Mouse (Mus musculus) limb, embryonic 13.5 days (tissue): Measurements from ENCODE around the gene Capn15. TPM values are rescaled to one million over a fixed set of nuclear protein-coding genes. Genes with fewer than 3 reads are reported as not detected.
A peak's percentile ranks its signal among the peaks of the same experiment; 100 is the strongest.

Source experiments
- ATAC-seq: fragments of 200-750 bp; cut with Nextera tagmentation; 2 replicates; pipeline ENCODE4 v1.8.0; 2017; ENCODE audit warnings: low read depth, moderate number of reproducible peaks, moderate TSS enrichment; ENCODE audit not compliant: low FRiP score
- H3K27ac ChIP-seq: fragments of 300-500 bp; sonication (generic); 2 replicates; pipeline ENCODE4 v1.5.1; 2015; ENCODE audit warnings: inconsistent platforms, mild to moderate bottlenecking, moderate library complexity
- H3K27me3 ChIP-seq: fragments of 300-500 bp; sonication (generic); 2 replicates; pipeline ENCODE4 v1.6.1; 2015; ENCODE audit warnings: mild to moderate bottlenecking, inconsistent platforms
- H3K36me3 ChIP-seq: fragments of 300-500 bp; sonication (generic); 2 replicates; pipeline ENCODE4 v1.6.1; 2015; ENCODE audit warnings: inconsistent platforms, mild to moderate bottlenecking, moderate library complexity
- H3K4me1 ChIP-seq: fragments of 300-500 bp; sonication (generic); 2 replicates; pipeline ENCODE4 v1.6.1; 2015; ENCODE audit warnings: inconsistent platforms
- H3K4me2 ChIP-seq: fragments of 300-500 bp; sonication (generic); replicated peaks from 2 replicates; pipeline ENCODE4 v1.6.1; 2015; ENCODE audit warnings: inconsistent platforms, mild to moderate bottlenecking, moderate library complexity
- H3K4me3 ChIP-seq: fragments of 300-500 bp; sonication (generic); 2 replicates; pipeline ENCODE4 v1.5.1; 2015; ENCODE audit warnings: moderate library complexity, mild to moderate bottlenecking, inconsistent platforms
- H3K9ac ChIP-seq: fragments of 300-500 bp; sonication (generic); 2 replicates; pipeline ENCODE4 v1.6.1; 2015; ENCODE audit warnings: mild to moderate bottlenecking, inconsistent platforms
- H3K9me3 ChIP-seq: fragments of 300-500 bp; sonication (generic); 2 replicates; pipeline ENCODE4 v1.6.1; 2016; ENCODE audit warnings: inconsistent platforms
- WGBS: fragments of 180-500 bp; shearing (Covaris S2); methylation state at CpG from one replicate; pipeline ENCODE4 v1.1.7; 2015; 5-methylcytosine and 5-hydroxymethylcytosine counted together
- polyA plus RNA-seq: library from polyadenylated mRNA; unstranded; fragments of >200 nt; fragmentation: Nextera tagmentation; extraction: Ambion mirVana; gene quantifications from 2 replicates; pipeline ENCODE4 v1.2.1, GENCODE M21; 2015

The Capn15 gene
- polyA plus RNA-seq, 1 experiment from 2014 or later = 25.4 TPM

DNA sequence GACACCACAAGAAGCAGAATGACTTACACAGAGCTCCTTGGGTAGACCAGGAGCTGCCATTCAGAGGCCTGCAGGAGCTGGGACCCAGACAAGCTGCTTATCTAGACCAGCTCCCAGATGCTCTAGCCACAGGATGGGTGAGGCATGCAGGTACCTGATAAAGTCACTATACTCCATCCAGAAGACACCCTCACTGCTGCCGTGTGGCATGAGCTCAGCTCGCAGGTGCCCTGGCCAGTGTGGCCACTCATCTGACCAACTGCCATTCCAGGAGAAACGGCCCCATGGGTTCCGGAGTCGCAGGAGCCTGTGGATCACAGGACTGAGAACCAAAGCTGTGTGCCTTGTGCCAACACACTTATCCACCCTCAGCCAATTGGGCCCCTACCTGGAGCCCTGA lies 24.0 kb downstream of the Capn15 start:
- ATAC-seq = no peak
- peaks cover 80% of the 10 kb centered on the region for H3K36me3 ChIP-seq

DNA sequence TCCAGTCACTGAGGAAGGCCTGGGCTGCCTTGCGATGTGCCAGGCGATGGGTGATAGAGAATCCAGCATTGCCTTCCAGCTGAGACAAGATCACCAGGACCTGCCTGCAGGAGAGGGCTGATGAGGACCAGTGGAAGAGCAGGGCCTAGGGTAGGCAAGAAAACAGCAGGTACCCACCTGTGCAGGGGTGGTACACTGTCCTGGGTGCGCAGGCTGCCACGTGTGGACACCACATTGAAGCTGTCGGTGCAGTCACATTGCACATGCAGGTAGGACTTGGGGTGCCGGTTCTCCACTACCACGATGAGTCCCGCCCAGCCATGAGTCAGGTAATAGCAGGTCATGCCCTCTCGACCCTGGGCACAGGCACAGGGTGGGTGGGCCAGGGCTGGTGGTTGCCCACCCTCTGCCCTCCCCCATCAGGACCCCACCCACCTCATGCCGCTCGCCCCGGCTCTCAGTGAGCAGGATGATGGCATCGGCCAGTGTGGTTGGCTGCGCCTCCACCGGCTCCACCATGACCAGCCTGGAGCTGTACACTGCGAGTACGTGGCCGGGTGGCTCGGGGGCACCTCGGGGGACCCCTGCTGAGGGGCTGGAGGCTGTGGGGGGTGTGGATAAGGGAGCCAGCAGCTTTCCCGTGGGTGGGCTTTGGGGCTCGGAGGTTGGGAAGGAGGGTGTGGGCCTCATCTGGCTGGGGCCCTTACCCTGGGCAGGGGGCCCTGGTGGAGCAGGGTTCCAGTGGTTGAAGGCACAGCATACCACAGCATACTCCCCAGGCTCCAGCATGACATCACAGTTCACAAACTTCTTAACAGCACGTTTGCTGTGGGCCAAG lies 25.7 kb downstream of the Capn15 start:
- Histone ChIP-seq H3K27ac (no peak overlapping the region), H3K27me3 (peaks cover under 1% of the 10 kb centered on the region; the same call in 1 of the 2 replicates), H3K9me3 (no peaks in the 10 kb centered on the region), H3K4me1 (no peaks in the 10 kb centered on the region), H3K9ac (no peak overlapping the region), H3K4me2 (no peak overlapping the region), H3K4me3 (no peak overlapping the region), H3K36me3 (peaks cover 76% of the 10 kb centered on the region)
- WGBS = 93% methylated on average over 23 of the region's 23 CpGs
- no peak for ATAC-seq

More for the DNA sequence above, 24.0 kb downstream of the Capn15 start:
- no peaks in the 10 kb centered on the region for H3K9me3 ChIP-seq
- H3K4me1 ChIP-seq = no peaks in the 10 kb centered on the region
- H3K4me2 ChIP-seq = no peak overlapping the region
- no peaks in the 10 kb centered on the region for H3K27me3 ChIP-seq
- H3K4me3 ChIP-seq = no peak overlapping the region
- H3K9ac ChIP-seq = no peak overlapping the region
- WGBS = 95% methylated on average over 5 of the region's 5 CpGs
- no peak overlapping the region for H3K27ac ChIP-seq

DNA sequence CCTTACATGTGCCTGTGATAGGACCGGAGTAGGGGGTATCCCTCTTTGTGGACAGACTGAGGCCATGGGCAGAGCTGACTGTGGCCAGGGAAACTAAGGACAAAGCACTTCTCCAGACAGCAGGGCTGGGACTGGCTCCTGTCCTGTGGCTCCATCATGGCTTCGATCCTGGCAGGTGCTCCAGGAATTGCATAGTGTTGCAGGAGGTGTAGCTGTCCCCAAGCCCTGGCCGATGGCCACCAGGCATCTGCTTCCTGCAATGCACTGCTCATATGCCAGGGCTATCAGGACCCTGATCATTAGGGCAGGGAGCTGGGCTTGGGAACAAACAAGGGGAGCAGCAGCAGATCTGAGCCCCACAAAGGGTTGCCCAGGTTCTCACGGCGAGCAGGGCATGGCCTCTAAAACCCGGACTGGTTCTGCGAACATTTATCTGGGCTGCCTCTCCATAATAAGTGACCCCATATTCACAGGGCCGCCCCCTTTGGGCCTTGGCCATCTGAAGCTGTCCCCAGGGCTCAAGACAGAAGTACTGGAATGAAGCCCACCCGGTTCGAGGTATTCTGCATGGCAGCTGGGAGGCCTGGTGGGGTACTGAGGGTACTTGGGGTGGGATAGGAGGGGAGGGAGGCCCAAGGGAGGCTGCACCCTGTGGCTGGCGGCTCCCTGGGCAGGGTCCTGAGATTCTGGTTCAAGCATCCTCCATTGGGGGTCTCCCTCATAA lies 26.7 kb downstream of the Capn15 start:
- no peak overlapping the region for H3K27ac ChIP-seq
- H3K27me3 ChIP-seq = peaks cover 8% of the 10 kb centered on the region
- no peaks in the 10 kb centered on the region for H3K4me1 ChIP-seq
- WGBS = 95% methylated on average over 11 of the region's 11 CpGs
- no peaks in the 10 kb centered on the region for H3K9me3 ChIP-seq
- no peak overlapping the region for H3K4me2 ChIP-seq
- peaks cover 66% of the 10 kb centered on the region for H3K36me3 ChIP-seq
- H3K4me3 ChIP-seq = no peak overlapping the region
- no peak for ATAC-seq
- no peak overlapping the region for H3K9ac ChIP-seq

DNA sequence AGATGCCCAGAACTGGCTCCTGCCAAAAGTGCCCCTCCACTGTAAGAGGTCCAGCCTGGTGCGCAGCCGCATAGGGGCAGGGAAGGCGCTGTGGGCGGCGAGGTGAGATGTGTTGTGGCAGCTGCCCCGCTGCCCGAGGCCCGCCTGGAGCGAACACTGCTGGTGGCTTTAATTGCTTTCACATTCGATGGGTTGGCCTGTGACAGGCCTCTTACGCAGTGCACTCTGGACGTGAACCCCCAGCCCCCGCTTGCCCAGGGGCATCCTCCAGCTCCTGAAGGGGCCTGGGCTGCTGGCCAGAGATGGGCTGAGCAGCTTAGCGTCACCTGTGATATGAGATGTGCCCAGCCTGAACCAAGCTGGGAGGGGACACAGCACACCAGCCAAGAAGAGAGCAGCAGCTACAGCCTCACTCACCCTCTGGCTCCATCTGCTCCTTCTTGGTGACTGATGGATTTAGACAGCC lies 28.0 kb downstream of the Capn15 start:
- Histone ChIP-seq H3K27ac (no peak overlapping the region), H3K4me1 (no peaks in the 10 kb centered on the region), H3K4me2 (no peak overlapping the region), H3K4me3 (no peak overlapping the region), H3K9me3 (no peaks in the 10 kb centered on the region), H3K9ac (no peak overlapping the region), H3K36me3 (peaks cover 53% of the 10 kb centered on the region), H3K27me3 (peaks cover 21% of the 10 kb centered on the region)
- no peak for ATAC-seq
- WGBS = 75% methylated on average over 14 of the region's 14 CpGs

DNA sequence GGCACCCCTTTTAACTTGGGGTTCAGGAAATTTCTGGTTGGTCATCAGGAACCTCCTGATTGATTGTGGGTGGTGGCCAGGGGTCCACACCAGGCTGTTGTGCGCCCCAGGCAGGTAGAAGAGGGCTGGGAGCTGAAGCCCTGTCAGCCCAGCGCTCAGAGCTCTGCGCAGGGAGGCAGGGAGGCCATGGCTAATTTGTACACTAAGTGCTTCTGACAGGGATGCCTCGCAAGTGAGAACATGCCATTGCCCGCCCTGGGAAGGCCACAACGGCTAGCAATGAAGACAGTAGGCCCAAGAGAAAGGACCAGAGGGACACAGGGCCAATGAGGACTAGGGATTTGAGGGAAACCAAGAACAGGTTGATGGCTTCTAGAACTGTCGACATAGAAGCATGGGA lies 29.0 kb downstream of the Capn15 start:
- no peak overlapping the region for H3K27ac ChIP-seq
- WGBS = 71% methylated on average over 7 of the region's 7 CpGs
- ATAC-seq = no peak
- no peak overlapping the region for H3K4me3 ChIP-seq
- H3K4me2 ChIP-seq = no peak overlapping the region
- no peak overlapping the region for H3K9ac ChIP-seq
- H3K9me3 ChIP-seq = no peaks in the 10 kb centered on the region
- H3K27me3 ChIP-seq = peaks cover 31% of the 10 kb centered on the region
- H3K4me1 ChIP-seq = peaks cover 8% of the 10 kb centered on the region
- H3K36me3 ChIP-seq = peaks cover 43% of the 10 kb centered on the region

DNA sequence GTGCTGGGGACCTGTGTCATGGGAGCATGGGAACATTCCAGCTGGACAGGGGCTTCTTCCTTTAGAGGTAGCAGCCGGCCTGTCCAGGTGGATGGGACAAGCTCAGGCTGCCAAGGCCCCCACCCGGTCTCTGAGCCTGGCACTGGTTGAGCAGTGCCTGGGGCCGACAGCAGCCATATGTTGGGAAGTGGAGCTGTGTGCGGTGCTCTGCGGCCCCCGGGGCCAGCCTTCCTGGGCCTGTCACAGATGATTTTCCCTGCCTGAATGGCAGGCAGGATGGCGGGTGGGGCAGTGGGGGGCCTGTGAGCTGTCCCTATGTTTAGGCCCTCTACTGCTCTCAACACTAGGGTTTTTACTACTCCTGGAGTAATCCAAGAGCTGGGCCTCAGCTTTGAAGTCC lies 29.4 kb downstream of the Capn15 start:
- no peaks in the 10 kb centered on the region for H3K9me3 ChIP-seq
- H3K4me2 ChIP-seq = no peak overlapping the region
- H3K4me3 ChIP-seq = no peak overlapping the region
- 61% methylated on average over 7 of the region's 7 CpGs for WGBS
- H3K4me1 ChIP-seq = peaks cover 12% of the 10 kb centered on the region
- H3K27ac ChIP-seq = no peak overlapping the region
- no peak overlapping the region for H3K9ac ChIP-seq
- ATAC-seq = no peak
- peaks cover 35% of the 10 kb centered on the region for H3K27me3 ChIP-seq
- H3K36me3 ChIP-seq = peaks cover 39% of the 10 kb centered on the region

DNA sequence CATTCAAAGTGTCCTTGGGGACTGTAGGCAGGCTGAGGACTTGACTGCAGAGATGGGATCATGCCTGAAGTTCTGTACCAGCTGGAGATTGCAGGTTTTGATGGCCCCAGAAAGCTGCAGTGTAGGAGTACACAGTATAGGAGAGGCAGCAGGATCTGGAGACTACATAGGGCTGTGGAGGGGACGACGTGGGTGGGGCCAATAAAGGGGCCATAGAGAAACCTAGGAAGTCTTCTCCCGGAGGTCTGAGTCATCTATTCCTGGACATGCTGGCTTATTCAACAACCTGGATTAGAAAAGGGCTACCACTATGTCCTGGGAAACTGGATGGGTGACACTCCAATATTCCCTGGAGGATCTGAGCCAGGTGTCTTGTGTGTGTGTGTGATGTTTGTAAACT lies 29.9 kb downstream of the Capn15 start:
- WGBS = 56% methylated on average over 3 of the region's 3 CpGs
- peaks cover 40% of the 10 kb centered on the region for H3K27me3 ChIP-seq
- no peak for ATAC-seq
- H3K4me1 ChIP-seq = peaks cover 15% of the 10 kb centered on the region
- H3K9me3 ChIP-seq = no peaks in the 10 kb centered on the region
- no peak overlapping the region for H3K4me3 ChIP-seq
- peaks cover 36% of the 10 kb centered on the region for H3K36me3 ChIP-seq
- no peak overlapping the region for H3K4me2 ChIP-seq
- H3K27ac ChIP-seq = no peak overlapping the region
- no peak overlapping the region for H3K9ac ChIP-seq

DNA sequence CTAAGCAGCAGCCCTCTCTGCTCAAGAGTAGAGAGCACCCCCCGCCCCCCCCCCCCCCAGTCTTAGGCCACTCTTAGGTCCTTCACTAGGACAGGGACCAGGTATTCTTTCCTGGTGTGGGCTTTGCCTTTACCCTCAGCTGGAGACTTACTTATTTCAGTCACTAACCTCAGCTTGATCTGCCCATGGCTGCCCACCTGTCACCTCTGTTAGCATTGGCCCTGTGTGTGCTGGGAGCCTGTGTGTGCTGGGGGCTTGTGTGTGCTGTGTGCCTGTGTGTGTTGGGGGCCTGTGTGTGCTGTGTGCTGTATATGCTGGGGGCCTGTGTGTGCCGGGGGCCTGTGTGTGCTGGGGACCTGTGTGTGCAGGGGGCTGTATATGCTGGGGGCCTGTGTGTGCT lies 30.9 kb downstream of the Capn15 start:
- peaks cover 50% of the 10 kb centered on the region for H3K27me3 ChIP-seq
- no peak overlapping the region for H3K27ac ChIP-seq
- no peak overlapping the region for H3K4me3 ChIP-seq
- H3K4me2 ChIP-seq = no peak overlapping the region
- WGBS = 85% methylated on average over 2 of the region's 2 CpGs
- peaks cover 26% of the 10 kb centered on the region for H3K36me3 ChIP-seq
- H3K9me3 ChIP-seq = no peaks in the 10 kb centered on the region
- H3K4me1 ChIP-seq = peaks cover 15% of the 10 kb centered on the region
- no peak for ATAC-seq
- H3K9ac ChIP-seq = no peak overlapping the region

DNA sequence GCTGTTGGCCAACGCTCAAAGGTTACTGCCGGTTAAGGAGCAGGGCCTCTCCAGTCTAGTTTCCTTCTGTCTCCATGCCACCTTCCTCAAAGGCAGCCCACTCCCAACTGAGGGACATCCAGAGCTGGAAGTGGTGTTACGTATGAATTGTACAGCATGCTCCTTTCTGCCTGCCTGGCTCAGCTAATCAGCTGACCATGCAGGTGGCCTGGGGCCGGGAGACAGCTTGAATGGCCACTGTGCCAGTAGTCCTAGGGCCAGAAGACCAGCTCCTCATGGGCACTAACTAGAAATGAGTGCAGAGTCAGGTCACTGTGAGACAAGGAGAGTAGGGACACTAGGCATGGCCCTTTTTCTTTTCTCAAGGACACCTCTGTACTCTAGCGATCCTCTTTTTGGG lies 32.4 kb downstream of the Capn15 start:
- peaks cover 55% of the 10 kb centered on the region for H3K27me3 ChIP-seq
- no peaks in the 10 kb centered on the region for H3K9me3 ChIP-seq
- H3K36me3 ChIP-seq = peaks cover 10% of the 10 kb centered on the region
- no peak overlapping the region for H3K9ac ChIP-seq
- 80% methylated on average over 5 of the region's 5 CpGs for WGBS
- H3K4me1 ChIP-seq = peaks cover 15% of the 10 kb centered on the region
- H3K4me2 ChIP-seq = no peak overlapping the region
- H3K4me3 ChIP-seq = no peak overlapping the region
- no peak for ATAC-seq
- H3K27ac ChIP-seq = no peak overlapping the region

DNA sequence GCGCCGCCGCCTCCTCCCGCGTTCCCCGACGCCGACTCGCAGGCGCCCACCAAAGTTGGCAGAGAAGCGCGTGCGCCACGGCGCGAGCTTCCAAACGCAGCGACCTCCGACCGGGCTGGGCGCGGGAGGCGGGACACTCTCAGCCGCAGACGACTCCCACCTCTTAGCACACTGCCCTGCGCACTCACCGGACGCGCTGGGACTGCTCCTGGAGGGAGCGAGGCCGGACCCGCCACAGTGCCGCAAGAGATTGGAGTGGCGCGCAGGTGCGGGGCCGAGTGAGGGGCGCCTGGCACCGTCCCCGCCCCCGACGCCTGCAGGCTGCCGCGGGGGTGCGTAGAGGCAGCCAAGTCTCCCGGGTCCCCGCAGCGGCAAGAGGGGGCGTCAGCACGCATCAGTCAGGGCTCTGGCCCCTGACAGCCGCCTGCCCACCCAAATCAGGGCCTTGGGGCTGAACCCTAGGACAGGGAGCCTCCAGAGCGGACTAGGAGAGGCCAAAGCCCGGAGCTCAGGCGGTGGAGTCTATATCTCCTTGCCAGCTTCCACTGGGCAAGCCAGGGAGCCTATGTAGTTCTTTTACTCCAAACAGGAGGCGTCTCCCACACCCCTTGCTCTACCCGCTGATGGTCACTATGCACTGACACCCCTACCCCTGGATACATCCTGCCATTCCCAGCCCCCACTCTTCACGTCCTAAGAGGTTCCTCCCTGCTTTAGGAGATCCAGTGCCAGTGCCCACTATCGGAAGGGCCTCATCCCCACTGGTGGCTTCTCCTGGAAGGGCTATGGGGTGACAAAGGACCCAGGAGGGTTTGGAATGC lies 33.6 kb downstream of the Capn15 start, which contains the start of gene A930017K11Rik:
TSS of gene A930017K11Rik (minus strand) at position 763 of the 821 bp plus-strand sequence.
- Histone ChIP-seq H3K4me1 (peaks cover 15% of the 10 kb centered on the region), H3K9ac (peak within 1 kb of the TSS; percentile 58), H3K27me3 (peaks cover 55% of the 10 kb centered on the region), H3K9me3 (no peaks in the 10 kb centered on the region), H3K4me2 (peak within 1 kb of the TSS; percentile 80), H3K4me3 (peak within 1 kb of the TSS; percentile 47), H3K36me3 (no peaks in the 10 kb centered on the region), H3K27ac (no peak within 1 kb of the TSS)
- WGBS = under 1% methylated on average over 58 of the region's 58 CpGs
- ATAC-seq = peak; percentile 11; the same call in 1 of the 2 replicates

DNA sequence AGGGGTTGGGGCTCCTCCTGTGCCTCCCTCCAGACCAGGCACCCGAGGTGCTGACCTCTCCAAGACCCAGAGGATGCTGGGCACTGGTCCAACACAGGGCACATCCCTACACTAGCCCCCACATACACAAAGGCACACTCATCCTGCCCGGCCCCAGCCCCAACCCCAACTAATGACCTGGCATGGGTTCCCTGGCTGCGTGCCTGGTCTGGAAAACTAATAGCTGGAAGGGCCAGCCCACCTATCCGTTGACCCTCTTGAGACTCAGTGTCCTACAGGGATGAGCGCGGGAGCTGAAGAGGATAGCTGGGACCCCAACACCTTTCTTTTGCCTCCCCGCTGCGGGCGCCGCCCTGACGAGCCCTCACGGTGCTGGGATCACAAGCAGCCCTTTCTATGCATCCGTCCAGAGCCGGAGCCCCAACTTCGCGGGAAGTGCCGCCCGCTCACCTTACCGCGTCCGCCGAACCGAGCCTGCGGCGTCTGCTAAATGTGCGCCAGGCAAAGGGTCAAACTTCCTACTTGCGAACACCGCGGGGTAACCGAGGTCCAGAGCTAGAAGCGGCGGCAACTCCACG lies 34.3 kb downstream of the Capn15 start:
- Histone ChIP-seq H3K9ac (peak overlapping the region; percentile 58), H3K4me2 (peak overlapping the region; percentile 80), H3K36me3 (no peaks in the 10 kb centered on the region), H3K27ac (no peak overlapping the region), H3K4me1 (peaks cover 15% of the 10 kb centered on the region), H3K9me3 (no peaks in the 10 kb centered on the region), H3K4me3 (peak overlapping the region; percentile 47), H3K27me3 (peaks cover 55% of the 10 kb centered on the region)
- under 1% methylated on average over 33 of the region's 33 CpGs for WGBS
- 0 out of 2 replicates have a peak, but pooled peaks have one; percentile 25 for ATAC-seq
